Mouse (Mus musculus): Measurements from ENCODE around the gene Qrich2. TPM values are rescaled to one million over a fixed set of nuclear protein-coding genes. Genes with fewer than 3 reads are reported as not detected.

The Qrich2 gene
- total and polyA plus RNA-seq, 2 experiments from 2014 or later = not detected

DNA sequence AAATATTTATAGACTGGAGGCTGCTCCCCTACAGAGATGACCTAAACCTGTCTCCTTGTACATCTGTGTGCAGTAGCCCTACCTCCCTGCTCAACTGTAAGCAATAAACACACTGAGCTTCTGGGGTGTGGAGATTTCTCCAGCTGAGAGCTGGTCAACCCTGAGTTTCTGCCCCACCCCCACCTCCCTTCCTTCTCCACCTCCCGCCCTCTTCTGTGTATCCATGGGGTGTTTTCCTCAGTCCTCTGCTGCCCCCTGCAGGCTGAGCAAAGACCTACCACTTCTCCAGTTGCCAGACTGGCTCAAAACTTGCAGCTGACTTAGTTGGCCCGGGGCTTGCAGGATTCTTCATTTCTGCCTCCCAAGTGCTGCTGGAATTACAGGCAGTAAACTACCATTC is 2.2 kb downstream of the Qrich2 start:
- WGBS = 16% methylated on average over 2 of the region's 2 CpGs
- no peak overlapping the region for H3K9ac ChIP-seq
- no peak overlapping the region for H3K4me3 ChIP-seq (ENCODE audit: low read depth, low read length)
- no peak overlapping the region for H3K4me2 ChIP-seq (ENCODE audit: low read depth)
- TF ChIP-seq CTCF (IDR thresholded peaks at IDR 0.05; ENCODE audit: low read depth) = peak; percentile 77
- no peak overlapping the region for H3K27ac ChIP-seq (ENCODE audit: low read depth, low read length)
- H3K27me3 ChIP-seq (ENCODE audit: insufficient read depth, low read length) = no peaks in the 10 kb centered on the region
- peak; percentile 58; the same call in 1 of the 2 replicates for ATAC-seq
- DNase-seq = peak; percentile 68
- H3K4me1 ChIP-seq (ENCODE audit: insufficient read depth) = no peaks in the 10 kb centered on the region
- H3K9me3 ChIP-seq (ENCODE audit: low read length) = no peaks in the 10 kb centered on the region
- no peaks in the 10 kb centered on the region for H3K36me3 ChIP-seq (ENCODE audit: insufficient read depth)

GRCm38 (mm10) chr11:116463338-116463737 is 2.7 kb downstream of the Qrich2 start:
- Histone ChIP-seq H3K27me3 (ENCODE audit: insufficient read depth, low read length) (no peaks in the 10 kb centered on the region), H3K4me3 (ENCODE audit: low read depth, low read length) (no peak overlapping the region), H3K27ac (ENCODE audit: low read depth, low read length) (no peak overlapping the region), H3K9ac (no peak overlapping the region), H3K36me3 (ENCODE audit: insufficient read depth) (no peaks in the 10 kb centered on the region), H3K9me3 (ENCODE audit: low read length) (no peaks in the 10 kb centered on the region), H3K4me1 (ENCODE audit: insufficient read depth) (no peaks in the 10 kb centered on the region), H3K4me2 (ENCODE audit: low read depth) (no peak overlapping the region)
- ATAC-seq (no peak), DNase-seq (no peak)
- 61% methylated on average over 5 of the region's 5 CpGs for WGBS
- TF ChIP-seq CTCF (IDR thresholded peaks at IDR 0.05; ENCODE audit: low read depth) = no peak

- TF ChIP-seq CTCF (IDR thresholded peaks at IDR 0.05; ENCODE audit: low read depth) = no peak
- Histone ChIP-seq H3K36me3 (ENCODE audit: insufficient read depth) (no peaks in the 10 kb centered on the region), H3K9me3 (ENCODE audit: low read length) (no peaks in the 10 kb centered on the region), H3K4me2 (ENCODE audit: low read depth) (no peak overlapping the region), H3K27me3 (ENCODE audit: insufficient read depth, low read length) (no peaks in the 10 kb centered on the region), H3K9ac (no peak overlapping the region), H3K4me1 (ENCODE audit: insufficient read depth) (no peaks in the 10 kb centered on the region), H3K4me3 (ENCODE audit: low read depth, low read length) (no peak overlapping the region), H3K27ac (ENCODE audit: low read depth, low read length) (no peak overlapping the region)
- ATAC-seq (no peak), DNase-seq (no peak)
- 57% methylated on average over 4 of the region's 4 CpGs for WGBS
These were observed 6.3 kb downstream of the Qrich2 start for GRCm38 (mm10) chr11:116459786-116460185.

GRCm38 (mm10) chr11:116456234-116456633 is 9.8 kb downstream of the Qrich2 start:
- WGBS = 86% methylated on average over 8 of the region's 8 CpGs
- Histone ChIP-seq H3K4me2 (ENCODE audit: low read depth) (no peak overlapping the region), H3K9me3 (ENCODE audit: low read length) (no peaks in the 10 kb centered on the region)

GRCm38 (mm10) chr11:116453889-116454288 is 12.2 kb downstream of the Qrich2 start:
- Histone ChIP-seq H3K4me3 (ENCODE audit: low read depth, low read length) (no peak overlapping the region), H3K4me2 (ENCODE audit: low read depth) (no peak overlapping the region)

More at GRCm38 (mm10) chr11:116456234-116456633, 9.8 kb downstream of the Qrich2 start:
- H3K27ac ChIP-seq (ENCODE audit: low read depth, low read length) = no peak overlapping the region
- no peaks in the 10 kb centered on the region for H3K4me1 ChIP-seq (ENCODE audit: insufficient read depth)
- H3K36me3 ChIP-seq (ENCODE audit: insufficient read depth) = no peaks in the 10 kb centered on the region
- DNase-seq = no peak
- no peaks in the 10 kb centered on the region for H3K27me3 ChIP-seq (ENCODE audit: insufficient read depth, low read length)
- no peak overlapping the region for H3K9ac ChIP-seq
- TF ChIP-seq CTCF (IDR thresholded peaks at IDR 0.05; ENCODE audit: low read depth) = no peak
- ATAC-seq = no peak
- H3K4me3 ChIP-seq (ENCODE audit: low read depth, low read length) = no peak overlapping the region

DNA sequence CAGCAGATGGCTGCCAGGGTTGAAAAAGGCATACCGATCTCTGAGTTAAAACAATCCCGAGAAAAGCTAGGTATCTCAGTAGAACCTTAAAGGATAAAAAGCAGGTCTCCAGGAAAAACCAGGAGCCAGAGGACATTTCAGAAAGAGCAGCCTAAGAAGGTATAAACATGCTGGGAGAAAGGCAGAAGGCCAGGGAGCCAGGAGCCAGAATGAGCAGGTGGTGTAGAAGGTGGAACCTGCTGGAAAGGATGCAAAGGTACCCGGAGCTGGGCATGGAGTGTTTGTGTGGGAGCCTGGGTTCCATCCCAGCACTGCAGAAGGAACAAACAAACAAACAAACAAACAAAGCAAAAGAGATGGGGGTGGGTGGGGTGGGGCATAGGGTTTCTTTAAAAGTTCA is 16.7 kb downstream of the Qrich2 start:
- no peak for ATAC-seq
- peaks cover 10% of the 10 kb centered on the region; the same call in 1 of the 2 replicates for H3K9me3 ChIP-seq (ENCODE audit: low read length)
- no peak for DNase-seq
- H3K4me1 ChIP-seq (ENCODE audit: insufficient read depth) = no peaks in the 10 kb centered on the region
- no peak for TF ChIP-seq CTCF (IDR thresholded peaks at IDR 0.05; ENCODE audit: low read depth)
- 91% methylated on average over 3 of the region's 3 CpGs for WGBS
- no peak overlapping the region for H3K4me3 ChIP-seq (ENCODE audit: low read depth, low read length)
- no peaks in the 10 kb centered on the region for H3K36me3 ChIP-seq (ENCODE audit: insufficient read depth)
- H3K9ac ChIP-seq = no peak overlapping the region
- H3K27me3 ChIP-seq (ENCODE audit: insufficient read depth, low read length) = peaks cover 7% of the 10 kb centered on the region; the same call in 1 of the 2 replicates
- H3K27ac ChIP-seq (ENCODE audit: low read depth, low read length) = no peak overlapping the region
- no peak overlapping the region for H3K4me2 ChIP-seq (ENCODE audit: low read depth)

More at GRCm38 (mm10) chr11:116453889-116454288, 12.2 kb downstream of the Qrich2 start:
- 94% methylated on average over 10 of the region's 10 CpGs for WGBS
- DNase-seq = no peak
- Histone ChIP-seq H3K27ac (ENCODE audit: low read depth, low read length) (no peak overlapping the region), H3K9ac (no peak overlapping the region), H3K27me3 (ENCODE audit: insufficient read depth, low read length) (no peaks in the 10 kb centered on the region), H3K9me3 (ENCODE audit: low read length) (peaks cover 10% of the 10 kb centered on the region; the same call in 1 of the 2 replicates), H3K4me1 (ENCODE audit: insufficient read depth) (no peaks in the 10 kb centered on the region), H3K36me3 (ENCODE audit: insufficient read depth) (no peaks in the 10 kb centered on the region)
- TF ChIP-seq CTCF (IDR thresholded peaks at IDR 0.05; ENCODE audit: low read depth) = no peak
- ATAC-seq = no peak

DNA sequence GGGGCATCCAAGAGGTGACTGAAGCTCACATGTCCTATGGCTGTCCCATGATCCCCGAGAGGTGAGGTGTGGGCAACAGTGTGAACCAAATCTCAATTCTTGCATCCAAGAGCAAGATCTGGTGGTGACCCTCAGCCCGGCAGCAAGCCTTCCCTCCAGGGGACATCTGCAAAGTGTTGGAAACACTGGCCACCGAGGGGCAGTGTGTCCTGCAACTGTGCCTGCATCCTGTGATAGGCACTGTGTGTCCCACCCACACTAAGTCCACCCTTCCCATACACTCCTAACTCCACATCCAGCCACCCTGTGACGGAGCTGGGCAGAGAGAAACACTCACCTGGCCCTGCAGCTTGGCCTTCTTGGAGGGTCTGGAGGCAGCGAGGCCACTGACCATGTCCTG is 18.2 kb downstream of the Qrich2 start:
- no peak overlapping the region for H3K27ac ChIP-seq (ENCODE audit: low read depth, low read length)
- no peaks in the 10 kb centered on the region for H3K36me3 ChIP-seq (ENCODE audit: insufficient read depth)
- H3K9me3 ChIP-seq (ENCODE audit: low read length) = peaks cover 10% of the 10 kb centered on the region; the same call in 1 of the 2 replicates
- no peak overlapping the region for H3K9ac ChIP-seq
- no peak overlapping the region for H3K4me2 ChIP-seq (ENCODE audit: low read depth)
- no peak overlapping the region for H3K4me3 ChIP-seq (ENCODE audit: low read depth, low read length)
- H3K27me3 ChIP-seq (ENCODE audit: insufficient read depth, low read length) = peaks cover 7% of the 10 kb centered on the region; the same call in 1 of the 2 replicates
- no peak for TF ChIP-seq CTCF (IDR thresholded peaks at IDR 0.05; ENCODE audit: low read depth)
- H3K4me1 ChIP-seq (ENCODE audit: insufficient read depth) = no peaks in the 10 kb centered on the region
- no peak for DNase-seq
- ATAC-seq = no peak
- 72% methylated on average over 5 of the region's 5 CpGs for WGBS
